Mouse (Mus musculus): ENCODE results near the gene Rps6ka5. TPM values are rescaled to one million over a fixed set of nuclear protein-coding genes. Genes with fewer than 3 reads are reported as not detected.

Rps6ka5 gene
- polyA plus RNA-seq, 1 experiment from 2014 or later, result 4.9 TPM

- H3K27me3 ChIP-seq (ENCODE audit: insufficient read depth, poor library complexity, severe bottlenecking), result no peaks in the 10 kb centered on the region
- no peak overlapping the region for H3K27ac ChIP-seq
- H3K36me3 ChIP-seq, result no peaks in the 10 kb centered on the region
- no peak for DNase-seq (ENCODE audit: low spot score)
- WGBS, result 83% methylated on average over 6 of the region's 6 CpGs
- peaks cover 8% of the 10 kb centered on the region; the same call in 1 of the 2 replicates for H3K4me1 ChIP-seq
- H3K4me3 ChIP-seq, result no peak overlapping the region
- no peaks in the 10 kb centered on the region for H3K9me3 ChIP-seq
These were observed 91.0 kb downstream of the Rps6ka5 start for GRCm38 (mm10) chr12:100635601-100636298.

GRCm38 (mm10) chr12:100633231-100633630, 93.6 kb downstream of the Rps6ka5 start:
- WGBS, result 77% methylated on average over 3 of the region's 3 CpGs
- Histone ChIP-seq H3K36me3 (no peaks in the 10 kb centered on the region), H3K27ac (no peak overlapping the region), H3K27me3 (ENCODE audit: insufficient read depth, poor library complexity, severe bottlenecking) (no peaks in the 10 kb centered on the region), H3K9me3 (no peaks in the 10 kb centered on the region), H3K4me3 (no peak overlapping the region), H3K4me1 (0 out of 2 replicates have a peak, but pooled peaks cover 4% of the 10 kb centered on the region)
- no peak for DNase-seq (ENCODE audit: low spot score)

- DNase-seq (ENCODE audit: low spot score), result no peak
- Histone ChIP-seq H3K4me3 (no peak overlapping the region), H3K27ac (no peak overlapping the region), H3K9me3 (no peaks in the 10 kb centered on the region), H3K4me1 (no peaks in the 10 kb centered on the region), H3K27me3 (ENCODE audit: insufficient read depth, poor library complexity, severe bottlenecking) (no peaks in the 10 kb centered on the region), H3K36me3 (no peaks in the 10 kb centered on the region)
- WGBS, result 83% methylated on average over 7 of the region's 7 CpGs
These were observed 95.5 kb downstream of the Rps6ka5 start for GRCm38 (mm10) chr12:100631286-100631685.

- no peak for DNase-seq (ENCODE audit: low spot score)
- no peaks in the 10 kb centered on the region for H3K36me3 ChIP-seq
- 87% methylated on average over 6 of the region's 6 CpGs for WGBS
- no peaks in the 10 kb centered on the region for H3K27me3 ChIP-seq (ENCODE audit: insufficient read depth, poor library complexity, severe bottlenecking)
- H3K4me3 ChIP-seq, result no peak overlapping the region
- no peak overlapping the region for H3K27ac ChIP-seq
- H3K4me1 ChIP-seq, result no peaks in the 10 kb centered on the region
- H3K9me3 ChIP-seq, result no peaks in the 10 kb centered on the region
These were observed 97.5 kb downstream of the Rps6ka5 start for GRCm38 (mm10) chr12:100629126-100629920.

DNA sequence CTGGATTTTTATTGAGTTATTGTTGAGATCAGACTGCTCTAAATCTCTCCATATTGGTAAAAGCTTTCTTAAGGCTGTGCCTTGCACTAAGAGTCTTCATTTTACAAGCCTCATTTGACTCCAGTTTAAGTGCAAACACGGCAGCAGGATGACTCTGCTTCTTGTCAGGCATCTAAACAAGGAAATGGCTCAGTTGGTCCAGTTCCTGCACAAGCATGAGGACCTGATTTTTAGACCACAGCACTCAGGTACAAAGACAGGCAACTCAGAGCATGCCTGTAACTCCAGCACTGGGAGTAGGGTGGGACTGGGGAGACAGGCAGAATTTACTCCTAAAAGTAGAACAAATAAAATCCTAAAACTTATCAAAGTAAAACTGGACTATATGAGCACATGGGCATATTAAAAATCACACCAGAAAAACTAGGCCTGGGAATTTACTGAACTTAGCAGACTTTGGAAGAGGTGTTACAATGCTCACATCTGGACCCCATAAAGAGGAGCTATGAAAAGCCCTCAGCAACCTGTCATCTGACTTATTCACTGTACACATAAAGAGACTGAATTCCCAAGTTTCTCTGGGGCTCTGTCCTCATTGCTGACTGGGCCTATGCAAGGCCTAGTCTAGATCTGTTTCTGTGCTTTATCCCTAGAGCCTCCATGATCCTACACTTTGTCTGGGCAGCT, 99.6 kb downstream of the Rps6ka5 start:
- no peak for DNase-seq (ENCODE audit: low spot score)
- H3K27ac ChIP-seq, result no peak overlapping the region
- H3K4me1 ChIP-seq, result no peaks in the 10 kb centered on the region
- H3K9me3 ChIP-seq, result no peaks in the 10 kb centered on the region
- WGBS, result 35% methylated on average over 1 of the region's 1 CpGs
- no peaks in the 10 kb centered on the region for H3K27me3 ChIP-seq (ENCODE audit: insufficient read depth, poor library complexity, severe bottlenecking)
- no peaks in the 10 kb centered on the region for H3K36me3 ChIP-seq
- no peak overlapping the region for H3K4me3 ChIP-seq

DNA sequence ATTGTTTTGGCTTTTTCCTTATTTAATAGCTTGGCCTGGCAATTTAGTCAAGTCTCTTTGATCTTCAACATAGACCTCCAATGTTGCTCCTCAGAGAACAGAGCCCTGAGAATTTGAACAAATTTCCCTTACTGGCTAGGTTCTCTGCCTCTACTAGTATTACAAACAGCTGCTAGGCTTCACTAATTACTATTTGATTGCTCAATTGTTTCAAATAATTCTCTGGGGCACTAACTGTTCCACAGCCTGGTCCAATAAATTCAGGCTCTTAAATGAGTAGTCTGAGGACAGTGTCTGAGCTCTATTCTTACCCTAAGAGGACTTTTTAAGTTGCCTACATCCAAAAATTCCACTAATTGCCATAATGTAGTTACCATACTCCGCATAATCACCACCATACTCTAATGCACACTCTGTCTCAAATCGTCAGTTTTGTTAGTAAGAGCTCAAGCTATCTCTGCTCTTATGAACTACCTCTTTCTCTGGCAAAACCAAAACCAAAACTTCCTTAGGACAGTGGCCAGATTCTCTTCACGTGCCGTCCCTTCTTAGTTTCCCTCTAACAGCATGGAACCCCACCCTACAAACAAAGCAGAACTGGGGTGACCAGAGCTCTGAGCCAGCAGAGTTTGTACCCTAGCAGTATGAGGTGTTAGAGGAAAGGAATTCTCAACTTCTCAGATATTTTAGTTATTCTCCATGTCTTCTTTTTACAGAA, 100.4 kb downstream of the Rps6ka5 start:
- Histone ChIP-seq H3K36me3 (no peaks in the 10 kb centered on the region), H3K27ac (no peak overlapping the region), H3K4me3 (no peak overlapping the region), H3K4me1 (no peaks in the 10 kb centered on the region), H3K27me3 (ENCODE audit: insufficient read depth, poor library complexity, severe bottlenecking) (no peaks in the 10 kb centered on the region), H3K9me3 (no peaks in the 10 kb centered on the region)
- 78% methylated on average over 4 of the region's 4 CpGs for WGBS
- no peak for DNase-seq (ENCODE audit: low spot score)

GRCm38 (mm10) chr12:100624854-100625447, 101.8 kb downstream of the Rps6ka5 start:
- no peaks in the 10 kb centered on the region for H3K9me3 ChIP-seq
- no peak overlapping the region for H3K4me3 ChIP-seq
- no peak for DNase-seq (ENCODE audit: low spot score)
- WGBS, result 84% methylated on average over 3 of the region's 3 CpGs
- H3K27me3 ChIP-seq (ENCODE audit: insufficient read depth, poor library complexity, severe bottlenecking), result no peaks in the 10 kb centered on the region
- no peaks in the 10 kb centered on the region for H3K36me3 ChIP-seq
- H3K4me1 ChIP-seq, result no peaks in the 10 kb centered on the region
- H3K27ac ChIP-seq, result no peak overlapping the region

DNA sequence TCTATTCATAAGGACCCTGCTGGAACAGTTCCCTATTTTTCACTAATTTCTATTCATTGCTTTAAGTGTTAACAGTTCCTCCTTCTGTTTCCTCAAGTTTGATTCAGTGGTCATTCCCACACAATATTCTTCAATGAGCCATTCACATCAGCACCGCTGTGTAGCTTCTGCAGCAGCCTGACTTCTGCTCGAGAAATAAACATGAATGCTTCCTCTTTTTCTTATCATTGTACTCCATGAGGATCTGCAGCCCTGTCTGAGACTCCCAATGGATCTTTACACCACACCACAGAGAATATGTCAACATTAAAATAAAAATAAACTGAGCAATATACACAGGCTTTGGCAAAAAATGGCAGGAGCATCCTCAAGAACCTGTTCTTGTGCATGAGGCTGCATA, 111.5 kb downstream of the Rps6ka5 start:
- DNase-seq (ENCODE audit: low spot score), result no peak
- WGBS, result 61% methylated on average over 2 of the region's 2 CpGs

GRCm38 (mm10) chr12:100613878-100614277, 112.9 kb downstream of the Rps6ka5 start:
- Histone ChIP-seq H3K27me3 (ENCODE audit: insufficient read depth, poor library complexity, severe bottlenecking) (no peaks in the 10 kb centered on the region), H3K4me3 (no peak overlapping the region), H3K9me3 (no peaks in the 10 kb centered on the region), H3K4me1 (0 out of 2 replicates have a peak, but pooled peaks cover 2% of the 10 kb centered on the region), H3K27ac (no peak overlapping the region), H3K36me3 (no peaks in the 10 kb centered on the region)
- no peak for DNase-seq (ENCODE audit: low spot score)
- 83% methylated on average over 2 of the region's 2 CpGs for WGBS

More for the DNA sequence above, 111.5 kb downstream of the Rps6ka5 start:
- Histone ChIP-seq H3K4me3 (no peak overlapping the region), H3K9me3 (no peaks in the 10 kb centered on the region), H3K36me3 (no peaks in the 10 kb centered on the region), H3K4me1 (0 out of 2 replicates have a peak, but pooled peaks cover 2% of the 10 kb centered on the region), H3K27me3 (ENCODE audit: insufficient read depth, poor library complexity, severe bottlenecking) (no peaks in the 10 kb centered on the region), H3K27ac (no peak overlapping the region)

- no peak for DNase-seq (ENCODE audit: low spot score)
- Histone ChIP-seq H3K27me3 (ENCODE audit: insufficient read depth, poor library complexity, severe bottlenecking) (no peaks in the 10 kb centered on the region), H3K9me3 (no peaks in the 10 kb centered on the region), H3K36me3 (no peaks in the 10 kb centered on the region), H3K4me3 (no peak overlapping the region), H3K4me1 (0 out of 2 replicates have a peak, but pooled peaks cover 2% of the 10 kb centered on the region), H3K27ac (no peak overlapping the region)
- 55% methylated on average over 5 of the region's 5 CpGs for WGBS
These were observed 113.5 kb downstream of the Rps6ka5 start for GRCm38 (mm10) chr12:100613192-100613700.

DNA sequence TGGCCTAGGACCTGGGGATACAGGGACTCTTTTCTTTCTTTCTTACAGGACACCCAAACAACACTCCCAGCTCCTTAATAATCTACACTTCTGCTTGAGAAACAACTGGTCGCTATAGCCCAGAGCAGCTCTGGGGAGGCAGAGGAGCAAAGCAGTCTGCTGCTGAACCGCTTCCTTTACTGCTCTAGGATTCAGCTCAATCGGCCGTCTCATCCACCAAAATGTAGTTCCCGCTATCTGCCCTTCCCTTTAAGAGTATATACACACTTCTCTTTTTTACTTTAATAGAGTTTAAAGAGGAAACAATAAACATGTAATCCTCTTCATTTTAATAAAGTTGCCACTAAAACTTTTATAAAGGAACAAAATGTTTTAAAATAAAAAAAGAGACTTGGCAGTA, 117.0 kb downstream of the Rps6ka5 start:
- no peak for DNase-seq (ENCODE audit: low spot score)
- Histone ChIP-seq H3K27ac (no peak overlapping the region), H3K4me3 (no peak overlapping the region), H3K36me3 (no peaks in the 10 kb centered on the region), H3K9me3 (no peaks in the 10 kb centered on the region), H3K4me1 (0 out of 2 replicates have a peak, but pooled peaks cover 2% of the 10 kb centered on the region), H3K27me3 (ENCODE audit: insufficient read depth, poor library complexity, severe bottlenecking) (no peaks in the 10 kb centered on the region)
- 80% methylated on average over 5 of the region's 5 CpGs for WGBS

DNA sequence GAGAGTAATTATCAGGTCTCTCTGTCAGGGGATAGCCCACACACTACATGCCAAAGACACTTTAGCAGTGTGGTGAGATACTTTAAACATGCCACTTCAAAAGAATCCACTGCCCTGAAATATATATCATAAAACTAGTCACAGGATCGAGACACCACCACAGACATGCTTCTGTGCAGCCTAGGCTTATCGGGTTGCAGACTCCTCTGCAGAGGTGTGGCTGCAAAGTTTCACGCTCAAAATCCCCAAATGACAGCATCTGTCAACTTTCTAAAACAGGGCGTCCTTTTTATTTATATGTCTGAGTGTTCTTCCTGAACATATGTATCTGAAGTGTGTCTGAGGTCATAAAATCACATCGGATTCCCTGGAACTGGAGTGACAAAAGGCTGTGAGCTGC, 117.7 kb downstream of the Rps6ka5 start:
- H3K4me1 ChIP-seq, result 0 out of 2 replicates have a peak, but pooled peaks cover 2% of the 10 kb centered on the region
- no peak overlapping the region for H3K4me3 ChIP-seq
- H3K9me3 ChIP-seq, result no peaks in the 10 kb centered on the region
- WGBS, result 73% methylated on average over 5 of the region's 5 CpGs
- H3K36me3 ChIP-seq, result no peaks in the 10 kb centered on the region
- DNase-seq (ENCODE audit: low spot score), result no peak
- H3K27me3 ChIP-seq (ENCODE audit: insufficient read depth, poor library complexity, severe bottlenecking), result no peaks in the 10 kb centered on the region
- no peak overlapping the region for H3K27ac ChIP-seq

Data from heart, embryonic 10.5 days (tissue).